Mouse (Mus musculus) cerebellum, adult 11 months (tissue): Measurements from ENCODE around the gene Zfp142.

ENCODE experiments used
- DNase-seq: peaks from one replicate; pipeline ENCODE4 v3.0.0; 2022

Gene Zfp142

DNA sequence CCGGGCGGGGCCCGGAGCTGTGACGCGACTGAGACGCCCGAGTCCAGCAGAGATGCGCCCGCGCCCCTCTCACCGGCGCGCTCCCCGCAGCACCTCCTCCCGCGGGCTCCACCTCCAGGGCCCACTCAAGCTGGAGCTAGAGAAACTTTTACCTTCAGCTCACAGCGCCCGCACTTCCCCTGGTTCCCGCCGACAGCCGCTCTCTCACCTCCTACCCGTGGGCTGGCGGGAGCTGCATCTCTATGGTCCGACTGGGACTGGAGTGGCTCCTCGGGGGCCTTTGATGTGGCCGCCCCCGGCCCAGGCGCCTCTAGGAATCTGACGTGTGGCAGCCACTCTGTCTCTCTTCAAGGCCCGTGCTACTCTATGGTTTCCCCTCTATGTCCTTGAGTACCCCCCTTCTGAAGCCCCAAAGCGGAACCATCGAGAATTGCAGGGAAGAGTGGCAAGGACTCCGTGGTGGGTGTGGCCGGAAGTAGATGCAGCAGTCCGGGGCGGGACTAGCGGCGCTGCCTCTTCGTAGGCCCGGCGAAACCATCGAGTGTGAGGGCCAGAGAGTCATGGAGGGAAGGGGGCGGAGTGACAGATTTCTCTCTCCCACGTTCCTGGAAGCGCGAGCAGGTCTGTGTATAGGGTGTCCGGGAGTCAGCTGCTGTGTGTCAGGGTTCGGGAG, at the start of gene Zfp142, which contains the start of gene Bcs1l:
Zfp142 (minus strand) TSS at position 474 of the 673 bp plus-strand sequence.
Bcs1l (plus strand) TSS at position 517 of the 673 bp plus-strand sequence.
- DNase-seq, result peak; percentile 98

DNA sequence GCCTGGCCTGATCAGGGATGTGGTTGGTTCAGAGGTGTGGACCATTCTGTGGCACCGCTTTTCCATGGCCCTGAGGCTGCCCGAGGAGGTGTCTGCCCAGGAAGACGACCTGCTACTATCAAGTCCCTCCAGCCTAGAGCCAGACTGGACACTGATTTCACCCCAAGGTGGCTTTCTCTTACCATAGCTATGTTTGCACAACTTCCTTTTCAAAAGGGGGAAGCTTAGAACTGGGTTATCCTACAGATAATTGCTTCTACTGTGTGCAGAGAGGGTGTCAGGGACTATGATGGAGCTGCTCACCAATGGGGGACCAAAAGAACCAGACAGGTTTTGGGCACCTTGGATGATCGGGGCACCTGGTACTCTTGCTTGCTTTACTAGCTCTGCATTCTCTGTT, 44.7 kb upstream of the Zfp142 start:
- DNase-seq, result no peak

DNA sequence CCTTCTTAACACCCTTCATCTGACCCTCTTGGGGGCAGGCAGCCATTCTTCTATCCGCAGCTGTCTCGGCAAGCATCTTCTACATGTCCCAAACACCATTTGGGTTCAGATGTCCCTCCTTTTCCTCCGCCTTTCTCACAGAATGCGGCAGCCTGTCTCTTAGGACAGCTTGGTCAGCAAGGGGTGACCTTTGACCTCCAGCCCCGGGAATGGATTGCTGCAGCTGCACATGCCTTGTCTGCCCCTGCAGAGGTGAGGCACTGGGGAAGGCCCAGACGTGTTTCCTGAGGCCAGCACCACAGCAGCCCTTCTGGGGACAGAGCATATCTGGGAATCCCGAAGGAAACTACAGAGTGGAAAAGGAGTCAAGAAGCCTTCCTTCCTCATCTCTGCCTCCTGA, 40.0 kb upstream of the Zfp142 start:
- no peak for DNase-seq

DNA sequence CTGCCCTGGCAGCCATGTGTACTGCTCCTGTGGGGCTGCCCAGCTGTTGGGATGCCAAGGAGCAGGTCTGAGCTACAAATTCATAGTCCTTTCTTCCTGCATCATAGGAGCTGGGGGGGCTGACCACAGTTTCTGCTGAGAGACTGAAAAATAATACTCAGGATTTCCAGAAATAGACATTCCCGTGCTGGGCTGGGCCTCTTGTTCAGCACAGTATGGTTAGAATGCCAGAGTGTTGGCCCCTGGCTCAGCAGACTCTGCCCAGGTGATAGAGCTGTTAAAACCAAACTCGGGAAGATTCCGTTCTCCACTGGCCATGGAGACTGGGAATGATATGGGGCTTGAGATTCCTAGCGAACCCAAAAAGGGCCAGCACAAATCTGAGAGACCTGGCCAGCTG, 38.0 kb upstream of the Zfp142 start:
- no peak for DNase-seq

DNA sequence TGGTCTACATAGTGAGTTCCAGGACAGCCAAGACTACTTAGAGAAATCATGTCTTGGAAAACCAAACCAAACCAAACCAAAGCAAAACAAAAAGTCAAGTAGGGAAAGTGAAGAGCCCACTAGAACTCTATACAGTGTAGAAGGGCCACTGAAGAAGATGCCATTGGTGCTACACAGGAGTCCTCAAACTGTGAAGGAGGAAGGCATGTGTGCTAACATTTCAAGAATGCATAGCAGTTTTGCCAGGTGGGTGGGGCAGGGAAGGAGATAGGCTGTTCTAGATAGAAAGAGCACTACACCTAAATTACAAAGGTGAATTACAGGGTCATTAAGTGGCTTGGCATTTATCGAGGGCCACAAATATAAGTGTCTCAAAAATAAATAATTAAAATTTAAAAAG, 36.1 kb upstream of the Zfp142 start:
- DNase-seq, result no peak

DNA sequence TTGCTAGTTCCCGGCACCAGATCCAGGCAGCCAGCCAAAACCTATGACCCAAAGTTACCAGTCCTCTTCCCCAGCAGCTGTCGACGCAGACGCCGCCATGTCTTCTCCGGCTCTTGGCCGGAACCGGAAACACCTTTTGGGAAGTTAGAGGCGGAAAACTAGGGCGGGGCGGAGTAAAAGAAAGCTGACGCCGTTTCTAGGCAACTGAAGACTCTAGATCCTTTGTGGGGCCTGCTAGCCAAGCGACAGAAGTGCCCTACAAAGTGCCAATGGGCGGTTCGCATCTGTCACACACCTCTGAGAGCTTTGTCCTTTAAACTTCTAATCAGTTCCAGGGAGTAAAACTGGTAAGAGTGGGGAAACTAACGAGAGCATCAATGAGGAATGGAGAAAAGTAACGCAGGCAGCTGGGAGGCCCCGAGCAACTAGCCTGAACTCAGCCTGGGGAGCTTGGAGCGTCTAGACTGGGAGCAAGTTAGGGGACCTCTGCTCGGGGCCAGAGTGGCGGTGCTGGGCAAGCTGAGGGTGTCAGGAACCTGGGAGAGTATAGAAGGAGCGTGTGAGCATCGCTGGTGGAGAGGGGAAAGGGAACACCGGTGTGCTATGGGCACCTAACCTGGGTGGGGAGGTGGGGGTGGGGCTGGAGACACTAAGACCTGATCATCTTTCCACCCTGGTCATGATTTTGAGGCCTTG, 13.4 kb upstream of the Zfp142 start, which contains the start of the genes Rnf25 and Stk36:
Rnf25 (minus strand) TSS at position 131 of the 696 bp plus-strand sequence.
Stk36 (plus strand) TSS at position 179 of the 696 bp plus-strand sequence.
- DNase-seq, result peak; percentile 76

DNA sequence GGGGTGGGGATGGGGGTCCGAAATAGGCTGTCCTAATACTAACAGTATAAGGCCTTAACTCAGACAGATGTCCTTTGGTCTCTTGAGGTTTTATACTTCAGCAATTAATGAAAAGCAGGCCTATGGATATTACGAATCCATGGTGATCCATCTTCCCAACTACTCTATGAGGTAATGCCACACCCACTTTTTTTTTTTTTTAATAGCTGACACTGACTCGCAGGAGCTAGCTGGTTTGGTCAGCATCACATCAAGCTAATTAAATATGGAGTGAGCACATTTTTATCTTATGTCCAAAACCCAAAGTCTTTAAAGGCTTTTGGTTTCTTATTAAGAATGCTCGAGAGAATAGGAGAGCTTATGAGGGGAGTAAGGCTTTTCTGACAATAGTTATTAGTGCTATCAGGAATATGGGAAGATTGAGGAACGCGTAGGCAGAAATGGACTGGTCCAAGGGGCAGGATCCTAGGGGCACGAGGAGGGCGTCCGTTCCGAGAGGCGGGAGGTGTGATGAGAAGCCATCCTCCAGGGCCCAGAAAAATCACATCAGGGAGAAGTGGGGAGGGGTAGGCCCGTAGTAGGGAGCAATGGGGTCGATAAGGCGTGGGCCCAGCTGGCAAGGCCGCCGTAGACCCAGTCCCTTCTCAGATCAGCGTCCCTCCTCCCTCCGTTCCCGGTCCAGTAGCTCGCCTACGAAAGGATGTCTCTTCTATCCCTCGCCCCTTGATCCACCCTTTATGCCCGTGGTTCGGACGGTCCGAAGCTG, 12.6 kb upstream of the Zfp142 start:
- DNase-seq, result no peak

DNA sequence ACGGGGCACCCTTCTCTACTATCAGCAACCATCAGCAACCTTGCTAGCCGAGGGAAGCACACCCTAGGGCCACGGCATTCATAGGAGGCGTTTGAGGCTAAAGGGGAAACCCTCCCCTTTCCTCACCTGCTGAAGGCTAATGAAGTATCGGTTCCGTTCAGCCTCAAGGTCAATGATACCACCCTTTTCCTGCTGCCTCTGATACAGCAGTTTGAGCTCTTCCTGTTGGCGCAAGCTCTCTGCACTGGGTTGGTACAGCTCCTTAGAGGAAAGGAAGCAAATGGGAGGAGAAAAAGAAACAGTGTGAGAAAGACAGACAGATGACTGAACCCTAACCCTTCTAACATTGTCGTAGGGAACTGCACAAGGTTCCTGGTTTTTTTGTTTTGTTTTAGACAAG, 6.4 kb upstream of the Zfp142 start:
- DNase-seq, result no peak

DNA sequence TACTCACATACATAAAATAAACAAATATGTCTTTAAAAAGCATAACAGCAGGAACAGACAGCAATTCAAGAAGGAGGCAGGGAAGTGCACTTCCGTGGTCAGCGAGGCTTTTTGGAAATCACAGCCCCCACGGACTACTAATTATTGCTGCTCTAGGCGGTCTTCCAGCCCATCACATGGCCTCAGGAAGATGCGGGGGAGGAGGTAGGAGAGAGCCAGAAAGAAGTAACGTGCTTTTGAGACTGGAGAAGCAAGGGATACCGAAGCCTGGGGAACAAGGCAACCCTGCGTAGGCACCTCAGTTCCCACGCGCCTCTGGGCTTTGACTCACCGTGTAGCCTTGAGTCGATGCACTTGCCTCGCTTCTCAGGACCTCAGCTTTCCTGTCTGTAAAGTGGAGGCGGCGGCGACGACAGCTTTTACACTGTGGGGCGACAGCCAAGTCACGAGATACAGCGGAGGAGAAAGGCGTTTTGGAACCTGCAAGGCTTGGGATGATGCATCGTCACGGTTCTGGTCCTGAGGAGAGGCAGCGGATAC, 743 bp downstream of the Zfp142 start:
- DNase-seq, result no peak

DNA sequence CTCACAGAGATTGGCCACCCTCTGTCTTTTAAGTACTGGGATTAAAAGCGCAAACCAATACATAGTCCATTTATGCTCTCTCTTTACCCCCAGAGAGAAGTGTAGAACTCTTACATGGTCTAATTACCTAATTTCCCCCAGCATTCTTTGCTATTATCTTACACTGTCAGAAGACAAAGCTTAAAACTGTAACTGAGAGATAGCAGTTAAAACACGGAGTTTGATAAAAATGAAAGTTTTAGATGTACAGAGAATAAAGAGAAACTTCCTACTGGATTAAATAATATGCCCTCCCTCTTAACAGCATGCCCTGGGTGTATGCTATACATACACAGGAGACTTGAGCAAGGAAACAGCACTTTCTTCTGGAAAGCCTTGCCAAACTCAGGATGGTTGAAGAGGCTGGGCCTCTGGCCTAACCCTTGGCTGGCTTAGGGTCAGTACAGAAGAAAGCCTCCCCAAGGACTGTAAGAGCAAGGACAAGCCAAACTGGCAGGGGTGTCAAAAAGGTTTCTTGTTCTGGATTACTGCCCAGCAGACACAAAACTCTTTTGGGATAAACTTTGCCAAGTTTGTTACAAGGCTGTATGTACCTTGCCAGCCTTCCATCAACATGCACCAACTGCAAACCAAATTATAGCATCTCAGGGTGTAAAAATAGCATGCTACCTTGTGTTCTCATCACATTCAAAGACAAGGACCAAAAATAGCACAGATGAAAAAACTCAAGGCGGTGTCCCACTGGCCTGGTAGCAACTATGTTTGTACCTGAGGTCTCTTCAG, 3.2 kb downstream of the Zfp142 start:
- no peak for DNase-seq

DNA sequence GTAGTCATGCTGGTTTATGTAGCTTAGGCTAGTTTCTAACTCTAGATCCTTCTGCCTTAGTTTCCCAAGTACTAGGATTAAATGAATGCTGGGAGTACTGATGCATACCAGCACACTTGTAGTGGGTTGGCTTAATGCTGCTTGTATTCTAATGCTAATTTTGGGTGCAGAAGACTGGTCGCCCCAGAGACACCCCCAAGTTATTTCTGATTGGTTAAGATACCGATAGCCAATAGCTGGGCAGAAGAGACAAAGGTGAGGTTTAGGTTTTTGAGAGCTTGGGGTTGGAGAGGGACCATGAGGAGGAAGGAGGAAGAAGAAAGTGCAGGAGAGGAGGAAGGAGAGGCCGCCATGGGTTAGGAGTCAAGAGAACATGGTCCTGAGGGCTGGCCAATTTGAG, 5.4 kb downstream of the Zfp142 start:
- DNase-seq, result no peak

DNA sequence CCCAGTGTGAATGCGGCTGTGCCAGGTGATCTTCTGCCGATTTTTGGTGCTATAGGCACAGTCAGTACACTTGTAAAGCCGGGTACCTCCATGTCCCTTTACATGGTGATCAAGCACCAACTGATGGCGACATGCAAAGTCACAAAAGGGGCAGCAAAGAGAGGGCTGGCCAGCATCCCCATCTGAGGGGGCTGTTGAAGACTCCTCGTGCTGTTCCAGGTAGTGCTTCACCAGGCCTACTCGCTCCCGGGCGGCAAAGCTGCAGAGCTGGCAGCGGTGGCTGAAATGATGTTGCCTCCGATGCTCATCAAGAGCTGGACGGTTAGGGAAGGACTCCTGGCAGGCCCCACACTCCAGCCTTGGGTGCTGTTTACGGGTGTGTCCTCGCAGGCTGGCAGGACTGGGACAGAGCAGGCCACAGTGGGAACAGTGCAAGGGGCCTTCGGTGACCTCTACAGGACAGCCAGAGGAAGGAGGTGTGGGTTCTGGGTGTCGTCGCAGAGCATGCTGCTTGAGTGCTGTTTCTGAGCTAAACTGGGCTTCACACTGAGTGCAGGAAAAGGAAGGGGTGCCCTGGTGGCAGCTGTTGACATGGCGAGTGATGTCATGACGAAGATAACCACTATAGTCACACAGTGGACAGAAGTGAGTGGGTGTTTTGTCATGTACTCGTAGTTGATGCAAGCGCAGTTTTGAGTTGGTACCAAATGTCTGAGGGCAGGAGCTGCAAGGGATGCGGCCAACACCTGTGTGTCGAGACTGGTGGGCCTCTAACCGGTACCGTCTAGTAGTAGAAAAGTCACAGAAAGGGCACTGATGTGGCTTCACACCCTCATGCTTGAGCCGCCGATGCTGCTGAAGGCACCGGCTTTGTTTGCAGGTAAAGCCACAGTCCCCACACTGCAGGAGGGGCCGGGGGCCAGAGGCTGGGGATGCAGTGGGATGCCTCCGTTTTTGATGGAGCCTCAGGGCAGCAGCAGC, 18.0 kb downstream of the Zfp142 start:
- no peak for DNase-seq

DNA sequence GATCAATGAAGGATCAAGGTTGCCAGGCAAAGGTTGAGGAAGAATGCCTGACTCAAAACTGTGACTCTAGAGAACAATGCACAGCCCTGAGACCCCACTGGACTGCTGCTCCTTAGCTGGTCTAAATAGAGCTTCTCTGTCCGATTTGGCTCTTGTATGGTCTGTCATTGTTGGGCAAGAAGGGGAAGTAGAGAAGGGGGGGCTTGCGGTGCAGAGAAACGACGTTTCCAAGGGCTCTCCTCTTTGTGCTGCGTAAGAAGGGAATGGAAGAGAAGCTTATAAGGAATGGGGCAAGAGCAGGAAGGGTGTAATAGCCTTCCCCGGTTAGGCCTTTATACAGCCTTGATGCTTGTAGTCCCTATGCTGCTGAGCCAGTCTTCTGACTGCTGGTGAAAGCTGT, 22.2 kb downstream of the Zfp142 start:
- DNase-seq, result no peak

DNA sequence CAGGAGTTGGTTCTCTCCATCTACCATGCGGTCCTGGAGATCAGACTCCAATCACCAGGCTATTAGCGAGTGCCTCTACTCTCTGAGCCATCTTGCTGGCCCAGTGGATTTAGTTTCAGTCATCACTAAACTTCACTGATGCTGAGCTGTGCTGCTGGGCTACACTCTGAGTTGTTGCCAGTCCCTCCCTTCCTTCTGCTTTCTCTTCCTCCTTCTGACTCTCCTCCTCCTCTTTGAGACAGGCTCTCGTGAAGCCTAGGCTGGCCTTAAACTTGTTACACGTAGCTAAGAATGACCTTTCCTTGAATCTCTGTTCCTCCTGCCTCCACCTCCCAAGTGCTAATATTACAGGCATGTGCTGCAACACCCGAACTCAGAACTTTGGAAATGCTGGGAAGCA, 29.0 kb downstream of the Zfp142 start:
- DNase-seq, result no peak

DNA sequence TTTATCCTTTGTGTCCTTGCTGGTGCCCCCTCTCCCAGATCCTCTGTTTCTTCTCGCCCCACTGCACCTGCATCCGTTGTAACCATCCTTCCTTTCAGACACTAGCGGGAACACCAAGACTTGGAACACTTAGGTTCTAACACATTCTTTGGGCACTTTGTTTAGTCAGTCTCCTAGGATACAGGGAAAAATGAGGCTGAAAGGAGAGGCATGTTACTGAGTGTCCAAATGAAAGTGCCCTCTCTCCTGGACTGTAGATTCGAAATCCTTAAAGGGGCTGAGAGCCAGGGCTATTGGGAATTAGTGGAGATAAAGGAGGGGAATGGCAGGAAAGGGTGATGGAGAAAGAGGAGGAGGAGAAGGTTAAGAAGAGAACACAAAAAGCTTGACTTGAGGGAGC, 43.9 kb downstream of the Zfp142 start, which contains the start of gene Usp37:
Usp37 (minus strand) TSS at position 101 of the 400 bp plus-strand sequence.
- DNase-seq, result no peak

DNA sequence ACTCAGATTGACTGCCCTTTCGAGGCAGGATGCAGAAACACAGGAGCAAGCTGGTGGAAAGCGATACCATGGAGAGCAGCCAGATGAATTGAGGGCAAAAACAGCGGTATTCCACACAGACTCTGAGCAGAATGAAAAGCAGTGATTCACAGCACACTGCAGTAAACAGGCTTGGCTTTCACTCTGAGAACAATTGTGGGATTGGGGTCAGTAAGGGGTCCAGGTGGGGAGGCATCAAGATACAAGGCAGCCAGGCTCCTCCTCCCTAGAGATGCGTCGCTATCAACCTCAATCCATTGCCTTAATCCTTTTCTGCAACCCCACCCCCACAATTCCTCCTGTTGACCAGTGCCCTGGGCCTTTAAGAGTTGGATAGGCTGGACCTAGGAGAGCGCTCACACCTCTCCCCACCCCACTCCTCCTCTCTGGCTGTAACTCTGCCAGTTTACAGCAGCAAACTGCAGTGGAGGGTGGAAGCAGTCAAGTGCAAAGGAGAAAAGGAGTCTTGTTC, 45.5 kb downstream of the Zfp142 start, which contains the start of gene Plcd4:
Plcd4 (plus strand) TSS at position 438 of the 511 bp plus-strand sequence.
- peak; percentile 53 for DNase-seq

DNA sequence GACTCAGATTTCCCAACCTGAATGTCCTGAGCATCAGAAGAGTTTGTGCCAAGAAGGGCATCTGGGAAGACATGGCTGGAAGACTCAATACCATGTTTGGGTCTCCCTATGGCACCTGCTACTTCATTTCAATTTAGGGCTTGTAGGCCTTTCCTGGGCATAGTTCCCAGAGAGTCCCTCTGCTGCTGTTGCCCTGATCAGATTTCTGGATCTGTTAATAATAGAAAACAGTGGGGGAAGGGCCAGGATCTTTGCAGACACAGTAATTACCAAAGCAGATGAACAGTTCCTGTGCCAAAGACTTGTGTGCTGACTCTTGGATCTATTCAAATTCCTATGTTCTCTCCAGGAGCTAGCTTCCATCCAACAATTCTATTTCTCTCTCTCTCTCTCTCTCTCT, 49.4 kb downstream of the Zfp142 start:
- no peak for DNase-seq

DNA sequence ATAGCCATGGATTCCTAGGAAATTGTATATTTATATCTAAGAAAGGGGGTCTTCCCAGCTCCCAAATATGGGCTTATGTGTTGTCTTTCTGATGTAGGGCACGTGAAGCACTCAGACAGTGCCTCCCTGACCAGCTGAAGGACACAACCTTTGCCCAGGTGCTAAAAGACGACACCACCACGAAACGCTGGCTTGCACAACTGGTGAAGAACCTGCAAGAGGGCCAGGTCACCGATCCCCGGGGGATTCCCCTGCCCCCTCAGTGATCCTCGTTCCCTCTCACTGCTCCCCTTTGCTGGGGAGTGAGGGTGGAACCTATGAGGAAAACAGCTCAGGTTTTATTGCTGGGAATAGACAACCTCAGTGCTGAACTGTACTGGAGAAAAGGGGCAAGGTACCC, 59.5 kb downstream of the Zfp142 start:
- DNase-seq, result no peak

DNA sequence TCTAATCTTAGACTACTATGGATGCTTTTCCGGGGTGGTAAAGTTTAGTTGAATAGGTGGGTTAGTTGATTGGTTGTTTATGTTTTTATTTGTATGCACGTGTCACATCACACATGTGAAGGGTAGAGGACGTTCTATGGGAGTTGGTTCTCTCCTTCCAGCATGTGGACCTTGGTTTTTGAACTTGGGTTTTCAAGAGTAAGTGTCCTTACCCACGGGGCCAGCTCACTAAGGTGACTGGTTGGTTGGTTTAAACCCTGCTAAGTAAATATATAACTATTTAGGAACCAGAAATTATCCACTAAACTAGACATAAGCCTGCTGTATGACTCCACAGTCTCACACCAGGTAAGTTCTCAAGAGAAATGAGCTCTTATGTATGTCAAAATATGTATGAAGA, 63.3 kb downstream of the Zfp142 start:
- DNase-seq, result no peak

DNA sequence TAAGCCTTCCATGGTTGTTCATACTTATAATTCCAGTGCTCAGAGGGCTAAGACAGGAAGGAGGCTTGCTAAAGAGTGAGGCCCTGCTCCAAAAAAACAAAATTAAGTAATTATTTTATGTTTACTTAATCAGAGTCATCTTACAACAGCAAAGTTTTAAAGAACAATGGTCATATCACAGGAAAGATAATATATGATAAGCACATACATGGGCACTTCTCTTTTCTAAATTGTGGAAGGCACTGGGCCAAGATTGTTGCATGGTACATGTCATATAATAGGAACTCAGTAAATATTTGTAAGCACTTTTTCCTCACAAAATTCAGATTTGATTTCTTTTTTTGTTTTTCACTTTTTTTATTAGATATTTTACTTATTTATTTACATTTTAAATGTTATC, 68.2 kb downstream of the Zfp142 start:
- no peak for DNase-seq
